Mouse (Mus musculus): ENCODE measurements around the gene Kcnk7.

Kcnk7 gene

GRCm38 (mm10) chr19:5756321-5756985 is 52.3 kb downstream of the Kcnk7 start:
- DNase-seq, result no peak

Data from B cell, adult 2 months (primary cell).